In genomic region chr19:55788285-55788904, GRCm38 (mm10) we compare ENCODE assay signal across 8 mouse cellular contexts. TPM values are rescaled to one million over a fixed set of nuclear protein-coding genes. Genes with fewer than 3 reads are reported as not detected.
A peak's percentile ranks its signal among the peaks of the same experiment; 100 is the strongest.
DNase-seq lines count a peak whose midpoint lies in the region; ATAC-seq and TF ChIP-seq lines count a peak whose summit lies in the region.
"Had no signal": no experiment of that assay in that cellular context is flagged by ENCODE, and none has a peak within 500 bp of the region (broad histone marks: within the 10 kb centered on the region; RNA-seq: fewer than 3 reads in every experiment).

No protein-coding gene starts in this region.

- H3K4me3 ChIP-seq in forebrain, embryonic 12.5 days (replicated peaks) = no peak overlapping the region
- H3K4me3 ChIP-seq in midbrain, embryonic 10.5 days = peak overlapping the region; percentile 28; the same call in 1 of the 2 replicates
- H3K4me3 ChIP-seq in kidney, adult 2 months (ENCODE audit: insufficient read depth, low read depth, low read length) = no peak overlapping the region
- H3K4me3 ChIP-seq: heart, embryonic 15.5 days had no signal

- DNase-seq in testis, postnatal 14 days (ENCODE audit: low spot score) = peak; percentile 31
- no peak for DNase-seq in testis, postnatal 10 days (ENCODE audit: low spot score)
- peak; percentile 67 for DNase-seq in midbrain, embryonic 10.5 days (ENCODE audit: low spot score)
- DNase-seq in thymus, adult 18-20 months = no peak
- no peak for DNase-seq in adrenal gland, postnatal 25 days
- no peak for DNase-seq in kidney, adult 2 months

- peaks cover 2% of the 10 kb centered on the region; the same call in 1 of the 2 replicates for H3K36me3 ChIP-seq in forebrain, embryonic 12.5 days (replicated peaks)
- H3K36me3 ChIP-seq in midbrain, embryonic 10.5 days = peaks cover 59% of the 10 kb centered on the region
- no peaks in the 10 kb centered on the region for H3K36me3 ChIP-seq in kidney, adult 2 months (ENCODE audit: control insufficient read depth, insufficient read depth, low read length)
- H3K36me3 ChIP-seq: heart, embryonic 15.5 days had no signal

- peaks cover 48% of the 10 kb centered on the region for H3K4me1 ChIP-seq in forebrain, embryonic 12.5 days
- H3K4me1 ChIP-seq in midbrain, embryonic 10.5 days = peaks cover 71% of the 10 kb centered on the region
- H3K4me1 ChIP-seq in kidney, adult 2 months (ENCODE audit: control insufficient read depth, insufficient read depth, low read length) = peaks cover 4% of the 10 kb centered on the region; the same call in 1 of the 2 replicates

- H3K4me2 ChIP-seq in forebrain, embryonic 12.5 days = no peak overlapping the region
- H3K4me2 ChIP-seq: heart, embryonic 15.5 days had no signal

- 8% methylated on average over 7 of the region's 7 CpGs for WGBS in forebrain, embryonic 12.5 days
- 14% methylated on average over 7 of the region's 7 CpGs for WGBS in midbrain, embryonic 10.5 days
- 88% methylated on average over 7 of the region's 7 CpGs for WGBS in kidney, adult 2 months

- no peak for TF ChIP-seq POLR2A in kidney, adult 2 months (IDR thresholded peaks at IDR 0.05; ENCODE audit: low read depth, low read length)

- no peaks in the 10 kb centered on the region for H3K27me3 ChIP-seq in forebrain, embryonic 12.5 days
- no peaks in the 10 kb centered on the region for H3K27me3 ChIP-seq in midbrain, embryonic 10.5 days (ENCODE audit: low read depth, poor library complexity, severe bottlenecking)
- H3K27me3 ChIP-seq in kidney, adult 2 months (replicated peaks; ENCODE audit: control insufficient read depth, insufficient read depth, low read length) = no peaks in the 10 kb centered on the region
- H3K27me3 ChIP-seq: heart, embryonic 15.5 days had no signal

- ATAC-seq in forebrain, embryonic 12.5 days (ENCODE audit: low FRiP score) = peak; percentile 79

- TF ChIP-seq CTCF in kidney, adult 2 months (conservative IDR thresholded peaks at IDR 0.05; ENCODE audit: insufficient read depth, insufficient read length, low read depth, low read length) = no peak

- no peak overlapping the region for H3K9ac ChIP-seq in forebrain, embryonic 12.5 days
- H3K9ac ChIP-seq: heart, embryonic 15.5 days had no signal

- H3K9me3 ChIP-seq in forebrain, embryonic 12.5 days = no peaks in the 10 kb centered on the region
- no peaks in the 10 kb centered on the region for H3K9me3 ChIP-seq in midbrain, embryonic 10.5 days (replicated peaks)
- H3K9me3 ChIP-seq: heart, embryonic 15.5 days had no signal

- peak overlapping the region; percentile 70 for H3K27ac ChIP-seq in forebrain, embryonic 12.5 days
- H3K27ac ChIP-seq in midbrain, embryonic 10.5 days (replicated peaks) = peak overlapping the region; percentile 80
- H3K27ac ChIP-seq in kidney, adult 2 months (ENCODE audit: insufficient read depth, low read depth, low read length) = no peak overlapping the region
- H3K27ac ChIP-seq: heart, embryonic 15.5 days had no signal

RNA-seq across cellular contexts. Expression of gene Tcf7l2, which starts 46.8 kb away (rescaled TPM):
- polyA plus RNA-seq in forebrain, embryonic 12.5 days (2016; fragmentation: Nextera tagmentation; extraction: Ambion mirVana) = 212 and 220 TPM in 2 replicates
- 180 and 255 TPM in 2 replicates for polyA plus RNA-seq in midbrain, embryonic 10.5 days (2016; fragmentation: Nextera tagmentation; extraction: Ambion mirVana)
- total RNA-seq in adrenal gland, postnatal 25 days (2021) = 27.5 and 33.3 TPM in 2 replicates
- polyA plus RNA-seq in kidney, adult 2 months (2012; rRNA removed) = 15.8 and 18.2 TPM in 2 replicates

Comparison
In these comparisons a context has a peak if more than half of its experiments do, and no peak if none do; other contexts are left out.
1. DNase-seq: peak in testis, postnatal 14 days (single experiment) and midbrain, embryonic 10.5 days (single experiment); none in testis, postnatal 10 days (single experiment), thymus, adult 18-20 months (0 of 2), adrenal gland, postnatal 25 days (single experiment) and kidney, adult 2 months (single experiment).